Mouse (Mus musculus) limb, embryonic 12.5 days (tissue): ENCODE measurements around the gene Zfp954. TPM values are rescaled to one million over a fixed set of nuclear protein-coding genes. Genes with fewer than 3 reads are reported as not detected.

Source experiments
- polyA plus RNA-seq: library from polyadenylated mRNA; unstranded; fragments of >200 nt; fragmentation: Nextera tagmentation; extraction: Ambion mirVana; gene quantifications from 2 replicates; pipeline ENCODE4 v1.2.1, GENCODE M21; 2016

The Zfp954 gene
- polyA plus RNA-seq, 1 experiment from 2014 or later: 13.3 TPM

Other genes starting within 250 kb of the Zfp954 start
- not detected in 2 replicates for gene Aurkc, start 126.2 kb downstream of the Zfp954 start, polyA plus RNA-seq
- gene Zfp773, start 15.3 kb upstream of the Zfp954 start, polyA plus RNA-seq: 3.7 and 4.3 TPM in 2 replicates
- 2.7 and 3.6 TPM in 2 replicates for gene Zfp418, start 49.8 kb upstream of the Zfp954 start, polyA plus RNA-seq
- 10.2 and 10.7 TPM in 2 replicates for gene Zfp772, start 88.5 kb upstream of the Zfp954 start, polyA plus RNA-seq
- 0.93 and 1.5 TPM in 2 replicates for gene Vmn2r29, start 125.8 kb upstream of the Zfp954 start, polyA plus RNA-seq
- 2.6 and 3.2 TPM in 2 replicates for gene Gm45844, start 156.8 kb upstream of the Zfp954 start, polyA plus RNA-seq
- gene Clcn4, start 179.4 kb upstream of the Zfp954 start, polyA plus RNA-seq: 36.2 and 38.7 TPM in 2 replicates
- 0.04 TPM in 1 of 2 replicates, not detected in the other for gene Vmn2r30, start 216.1 kb upstream of the Zfp954 start, polyA plus RNA-seq